ENCODE assay signal across 8 mouse cellular contexts in the genomic region with DNA sequence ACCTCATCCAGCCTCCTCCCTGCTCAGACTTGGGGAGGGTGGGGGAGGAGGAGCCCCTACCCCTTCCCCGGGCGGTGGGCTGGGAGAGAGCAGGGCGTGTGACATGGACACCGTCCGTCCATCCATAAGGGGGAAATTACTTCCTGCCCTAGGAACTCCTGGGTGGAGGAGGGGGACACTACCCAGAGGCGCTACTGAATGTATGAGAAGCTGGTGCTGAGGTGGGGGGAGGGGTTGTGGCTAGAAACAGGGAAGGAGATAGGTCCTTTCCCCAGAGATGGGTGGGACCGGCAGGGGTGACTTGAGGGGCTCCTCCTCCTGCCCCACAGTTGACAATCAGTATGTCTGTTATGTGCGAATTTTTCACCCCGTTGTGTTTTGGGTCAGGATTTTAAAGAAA. TPM values are rescaled to one million over a fixed set of nuclear protein-coding genes. Genes with fewer than 3 reads are reported as not detected.
DNase-seq lines count a peak whose midpoint lies in the region; ATAC-seq and TF ChIP-seq lines count a peak whose summit lies in the region.

No protein-coding gene starts in this region.

- ATAC-seq in embryonic facial prominence, embryonic 13.5 days (ENCODE audit: insufficient number of reproducible peaks, insufficient read depth, low FRiP score, low TSS enrichment, low read depth): no peak
- ATAC-seq in heart, postnatal 0 days (ENCODE audit: insufficient read depth, low read depth): no peak; the same call in 1 of the 2 replicates
- no peak for ATAC-seq in limb, embryonic 15.5 days (ENCODE audit: insufficient number of reproducible peaks, low FRiP score, low TSS enrichment, low read depth)
- ATAC-seq in neural tube, embryonic 12.5 days (ENCODE audit: low FRiP score, low read depth): peak; percentile 54

- H3K27me3 ChIP-seq in embryonic facial prominence, embryonic 13.5 days: no peaks in the 10 kb centered on the region
- no peaks in the 10 kb centered on the region for H3K27me3 ChIP-seq in heart, postnatal 0 days (ENCODE audit: control insufficient read depth, insufficient read depth, low read length)
- H3K27me3 ChIP-seq in limb, embryonic 15.5 days: no peaks in the 10 kb centered on the region
- no peaks in the 10 kb centered on the region for H3K27me3 ChIP-seq in neural tube, embryonic 12.5 days (replicated peaks)

- DNase-seq in heart, adult 18-20 months: peak; percentile 62 to 70
- no peak for DNase-seq in heart, postnatal 25 days (ENCODE audit: low spot score)
- peak; percentile 19 for DNase-seq in MN1 (ENCODE audit: low spot score)
- DNase-seq in heart, postnatal 0 days (ENCODE audit: low spot score): peak; percentile 47
- no peak for DNase-seq in layer of hippocampus, adult 9-10 months (ENCODE audit: low spot score)

- peaks cover 59% of the 10 kb centered on the region for H3K4me1 ChIP-seq in embryonic facial prominence, embryonic 13.5 days
- H3K4me1 ChIP-seq in heart, postnatal 0 days (ENCODE audit: control insufficient read depth, insufficient read depth): peaks cover 61% of the 10 kb centered on the region
- peaks cover 59% of the 10 kb centered on the region for H3K4me1 ChIP-seq in limb, embryonic 15.5 days
- peaks cover 41% of the 10 kb centered on the region for H3K4me1 ChIP-seq in neural tube, embryonic 12.5 days

- peak overlapping the region; percentile 47 for H3K4me2 ChIP-seq in embryonic facial prominence, embryonic 13.5 days
- H3K4me2 ChIP-seq in heart, postnatal 0 days (ENCODE audit: low read depth, low read length): 0 out of 2 replicates have a peak overlapping the region, but pooled peaks have one; percentile 13
- 0 out of 2 replicates have a peak overlapping the region, but pooled peaks have one; percentile 7 for H3K4me2 ChIP-seq in limb, embryonic 15.5 days
- H3K4me2 ChIP-seq in neural tube, embryonic 12.5 days (replicated peaks): peak overlapping the region; percentile 49

- no peak overlapping the region; the same call in 1 of the 2 replicates for H3K27ac ChIP-seq in embryonic facial prominence, embryonic 13.5 days
- H3K27ac ChIP-seq in heart, postnatal 0 days (ENCODE audit: low read depth): peak overlapping the region; percentile 93
- no peak overlapping the region for H3K27ac ChIP-seq in limb, embryonic 15.5 days
- 0 out of 2 replicates have a peak overlapping the region, but pooled peaks have one; percentile 8 for H3K27ac ChIP-seq in neural tube, embryonic 12.5 days

- no peak for TF ChIP-seq CTCF in heart, postnatal 0 days (IDR thresholded peaks at IDR 0.05; ENCODE audit: low read depth)

- H3K4me3 ChIP-seq in embryonic facial prominence, embryonic 13.5 days: no peak overlapping the region
- no peak overlapping the region for H3K4me3 ChIP-seq in heart, postnatal 0 days (ENCODE audit: low read depth, low read length)
- no peak overlapping the region for H3K4me3 ChIP-seq in limb, embryonic 15.5 days
- H3K4me3 ChIP-seq in neural tube, embryonic 12.5 days: no peak overlapping the region

- intact Hi-C loops in heart, postnatal 25 days (cut with DNase I): no loop called here

- no peaks in the 10 kb centered on the region for H3K9me3 ChIP-seq in embryonic facial prominence, embryonic 13.5 days
- no peaks in the 10 kb centered on the region for H3K9me3 ChIP-seq in heart, postnatal 0 days (replicated peaks; ENCODE audit: control insufficient read depth, low read length)
- H3K9me3 ChIP-seq in limb, embryonic 15.5 days: no peaks in the 10 kb centered on the region
- H3K9me3 ChIP-seq in neural tube, embryonic 12.5 days: no peaks in the 10 kb centered on the region

- 9% methylated on average over 9 of the region's 9 CpGs for WGBS in embryonic facial prominence, embryonic 13.5 days
- WGBS in heart, postnatal 0 days: 18% methylated on average over 9 of the region's 9 CpGs
- 18% methylated on average over 9 of the region's 9 CpGs for WGBS in limb, embryonic 15.5 days
- 16% methylated on average over 9 of the region's 9 CpGs for WGBS in neural tube, embryonic 12.5 days

- 0 out of 2 replicates have a peak overlapping the region, but pooled peaks have one; percentile 32 for H3K9ac ChIP-seq in embryonic facial prominence, embryonic 13.5 days
- H3K9ac ChIP-seq in heart, postnatal 0 days (replicated peaks; ENCODE audit: low read depth, low read length): no peak overlapping the region
- H3K9ac ChIP-seq in limb, embryonic 15.5 days: no peak overlapping the region
- H3K9ac ChIP-seq in neural tube, embryonic 12.5 days: no peak overlapping the region

- peaks cover 69% of the 10 kb centered on the region for H3K36me3 ChIP-seq in embryonic facial prominence, embryonic 13.5 days
- H3K36me3 ChIP-seq in heart, postnatal 0 days (replicated peaks; ENCODE audit: control insufficient read depth, insufficient read depth, low read length): peaks cover 66% of the 10 kb centered on the region
- peaks cover 56% of the 10 kb centered on the region for H3K36me3 ChIP-seq in limb, embryonic 15.5 days
- peaks cover 55% of the 10 kb centered on the region for H3K36me3 ChIP-seq in neural tube, embryonic 12.5 days

- no peak for TF ChIP-seq EP300 in heart, postnatal 0 days (IDR thresholded peaks at IDR 0.05; ENCODE audit: low read depth)

RNA-seq across cellular contexts. Expression of a gene that starts 7.9 kb away (rescaled TPM):
- total RNA-seq in heart, adult 18-20 months (2021): 10 to 100 TPM; 54.2 to 67.6 TPM
- 100 to 1,000 TPM in 1 of 2 experiments, 10 to 100 TPM in 1; 61.2 to 129 TPM for total RNA-seq in heart, postnatal 25 days (2021)
- polyA plus RNA-seq in embryonic facial prominence, embryonic 13.5 days (2015; fragmentation: Nextera tagmentation; extraction: Ambion mirVana): 1.4 and 1.5 TPM in 2 replicates
- total RNA-seq in heart, postnatal 0 days (2014; rRNA removed; ENCODE audit: low replicate concordance): 21.0 and 24.3 TPM in 2 replicates
- polyA plus RNA-seq in heart, postnatal 0 days (2015; fragmentation: Nextera tagmentation; extraction: Ambion mirVana): 10.2 and 10.7 TPM in 2 replicates
- polyA plus RNA-seq in limb, embryonic 15.5 days (2015; fragmentation: Nextera tagmentation; extraction: Ambion mirVana): 1.2 TPM in 2 replicates
- polyA plus RNA-seq in neural tube, embryonic 12.5 days (2016; fragmentation: Nextera tagmentation; extraction: Ambion mirVana): 1.5 and 2.1 TPM in 2 replicates

RNA-seq across cellular contexts. Expression of a gene that starts 26.8 kb away (rescaled TPM):
- 100 to 1,000 TPM in 1 of 2 experiments, 10 to 100 TPM in 1; 99.7 to 103 TPM for total RNA-seq in heart, adult 18-20 months (2021)
- total RNA-seq in heart, postnatal 25 days (2021): 100 to 1,000 TPM; 102 to 117 TPM
- polyA plus RNA-seq in embryonic facial prominence, embryonic 13.5 days (2015; fragmentation: Nextera tagmentation; extraction: Ambion mirVana): 46.5 and 47.3 TPM in 2 replicates
- total RNA-seq in heart, postnatal 0 days (2014; rRNA removed; ENCODE audit: low replicate concordance): 188 and 234 TPM in 2 replicates
- 40.8 and 44.0 TPM in 2 replicates for polyA plus RNA-seq in heart, postnatal 0 days (2015; fragmentation: Nextera tagmentation; extraction: Ambion mirVana)
- polyA plus RNA-seq in limb, embryonic 15.5 days (2015; fragmentation: Nextera tagmentation; extraction: Ambion mirVana): 38.4 and 39.6 TPM in 2 replicates
- 56.9 and 67.0 TPM in 2 replicates for polyA plus RNA-seq in neural tube, embryonic 12.5 days (2016; fragmentation: Nextera tagmentation; extraction: Ambion mirVana)

RNA-seq across cellular contexts. Expression of a gene that starts 28.0 kb away (rescaled TPM):
- 10 to 100 TPM; 71.7 to 73.3 TPM for total RNA-seq in heart, adult 18-20 months (2021)
- total RNA-seq in heart, postnatal 25 days (2021): 10 to 100 TPM; 73.0 to 78.1 TPM
- 31.5 and 33.0 TPM in 2 replicates for polyA plus RNA-seq in embryonic facial prominence, embryonic 13.5 days (2015; fragmentation: Nextera tagmentation; extraction: Ambion mirVana)
- 47.4 and 54.6 TPM in 2 replicates for total RNA-seq in heart, postnatal 0 days (2014; rRNA removed; ENCODE audit: low replicate concordance)
- 11.3 and 12.6 TPM in 2 replicates for polyA plus RNA-seq in heart, postnatal 0 days (2015; fragmentation: Nextera tagmentation; extraction: Ambion mirVana)
- 22.9 and 25.8 TPM in 2 replicates for polyA plus RNA-seq in limb, embryonic 15.5 days (2015; fragmentation: Nextera tagmentation; extraction: Ambion mirVana)
- polyA plus RNA-seq in neural tube, embryonic 12.5 days (2016; fragmentation: Nextera tagmentation; extraction: Ambion mirVana): 37.0 and 40.8 TPM in 2 replicates

RNA-seq across cellular contexts. Expression of a gene that starts 37.4 kb away (rescaled TPM):
- 10 to 100 TPM; 17.2 to 19.3 TPM for total RNA-seq in heart, adult 18-20 months (2021)
- total RNA-seq in heart, postnatal 25 days (2021): 10 to 100 TPM; 22.4 to 25.5 TPM
- polyA plus RNA-seq in embryonic facial prominence, embryonic 13.5 days (2015; fragmentation: Nextera tagmentation; extraction: Ambion mirVana): 39.0 and 40.3 TPM in 2 replicates
- 6.8 and 9.7 TPM in 2 replicates for total RNA-seq in heart, postnatal 0 days (2014; rRNA removed; ENCODE audit: low replicate concordance)
- polyA plus RNA-seq in heart, postnatal 0 days (2015; fragmentation: Nextera tagmentation; extraction: Ambion mirVana): 11.6 and 11.9 TPM in 2 replicates
- polyA plus RNA-seq in limb, embryonic 15.5 days (2015; fragmentation: Nextera tagmentation; extraction: Ambion mirVana): 30.0 and 32.5 TPM in 2 replicates
- polyA plus RNA-seq in neural tube, embryonic 12.5 days (2016; fragmentation: Nextera tagmentation; extraction: Ambion mirVana): 65.1 and 68.5 TPM in 2 replicates

RNA-seq across cellular contexts. Expression of a gene that starts 38.0 kb away (rescaled TPM):
- 10 to 100 TPM; 42.0 to 44.2 TPM for total RNA-seq in heart, adult 18-20 months (2021)
- total RNA-seq in heart, postnatal 25 days (2021): 10 to 100 TPM; 45.2 to 48.8 TPM
- 63.8 and 65.0 TPM in 2 replicates for polyA plus RNA-seq in embryonic facial prominence, embryonic 13.5 days (2015; fragmentation: Nextera tagmentation; extraction: Ambion mirVana)
- total RNA-seq in heart, postnatal 0 days (2014; rRNA removed; ENCODE audit: low replicate concordance): 39.9 and 48.0 TPM in 2 replicates
- 21.9 and 23.3 TPM in 2 replicates for polyA plus RNA-seq in heart, postnatal 0 days (2015; fragmentation: Nextera tagmentation; extraction: Ambion mirVana)
- polyA plus RNA-seq in limb, embryonic 15.5 days (2015; fragmentation: Nextera tagmentation; extraction: Ambion mirVana): 47.6 and 48.3 TPM in 2 replicates
- polyA plus RNA-seq in neural tube, embryonic 12.5 days (2016; fragmentation: Nextera tagmentation; extraction: Ambion mirVana): 78.7 and 80.0 TPM in 2 replicates

Comparison
In these comparisons a context has a peak if more than half of its experiments do, and no peak if none do; other contexts are left out.
1. DNase-seq: peak in heart, adult 18-20 months (2 of 2), MN1 (single experiment) and heart, postnatal 0 days (single experiment); none in heart, postnatal 25 days (single experiment) and layer of hippocampus, adult 9-10 months (single experiment).
2. H3K27ac ChIP-seq: peak in heart, postnatal 0 days (single experiment) and neural tube, embryonic 12.5 days (single experiment); none in embryonic facial prominence, embryonic 13.5 days (single experiment) and limb, embryonic 15.5 days (single experiment).
3. Peak in every context shown above with its lines, with median percentiles within 50 percentile points of each other: H3K4me2 ChIP-seq.